Mouse (Mus musculus): ENCODE results near the gene Aplnr.

DNA sequence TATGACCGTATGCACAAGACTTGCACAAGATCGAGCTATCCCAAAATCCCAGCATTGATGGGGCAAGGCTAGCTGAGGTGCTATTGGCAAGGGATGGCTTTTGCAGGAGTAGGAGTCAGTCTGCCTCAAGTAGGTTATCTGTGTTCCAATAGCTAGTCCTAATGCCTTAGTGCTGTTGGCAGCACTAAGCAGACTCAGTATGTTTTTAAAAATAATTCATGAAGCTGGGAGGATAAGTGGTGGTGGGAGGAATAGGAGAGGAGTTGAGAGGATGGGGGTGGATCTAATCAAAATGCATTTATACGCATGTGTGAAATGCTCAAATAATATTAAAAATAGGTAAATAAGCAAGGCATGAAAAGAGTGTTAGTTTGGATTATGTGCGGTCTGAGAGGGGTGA, 44.7 kb upstream of the Aplnr start:
- no peak for TF ChIP-seq CTCF (IDR thresholded peaks at IDR 0.05; ENCODE audit: low read depth, low read length)
- no peak for TF ChIP-seq POLR2A (IDR thresholded peaks at IDR 0.05; ENCODE audit: insufficient read depth, low read length)
